Mouse (Mus musculus): ENCODE data around the gene Usf1. TPM values are rescaled to one million over a fixed set of nuclear protein-coding genes. Genes with fewer than 3 reads are reported as not detected.

The Usf1 gene
- polyA plus RNA-seq, 1 experiment from 2014 or later = 85.2 TPM

- Histone ChIP-seq H3K36me3 (ENCODE audit: control insufficient read depth, insufficient read depth, low read length) (no peaks in the 10 kb centered on the region), H3K9ac (replicated peaks; ENCODE audit: low read depth, low read length) (no peak overlapping the region), H3K27ac (ENCODE audit: low read length) (no peak overlapping the region), H3K4me3 (ENCODE audit: low read depth, low read length) (no peak overlapping the region), H3K9me3 (ENCODE audit: control insufficient read depth, low read depth, low read length) (no peaks in the 10 kb centered on the region), H3K27me3 (ENCODE audit: control insufficient read depth, insufficient read depth, low read length) (no peaks in the 10 kb centered on the region), H3K4me1 (ENCODE audit: control insufficient read depth, insufficient read depth, low read length) (no peaks in the 10 kb centered on the region), H3K4me2 (replicated peaks; ENCODE audit: low read depth, low read length) (no peak overlapping the region)
- WGBS = 66% methylated on average over 5 of the region's 5 CpGs
- ATAC-seq (ENCODE audit: insufficient number of reproducible peaks, insufficient read depth, low FRiP score, low read depth) = no peak
Observed at GRCm38 (mm10) chr1:171407263-171407662, 3.9 kb upstream of the Usf1 start.

GRCm38 (mm10) chr1:171410231-171410630 is 882 bp upstream of the Usf1 start:
- Histone ChIP-seq H3K4me1 (ENCODE audit: control insufficient read depth, insufficient read depth, low read length) (peaks cover 15% of the 10 kb centered on the region), H3K27ac (ENCODE audit: low read length) (no peak overlapping the region), H3K9ac (replicated peaks; ENCODE audit: low read depth, low read length) (no peak overlapping the region), H3K27me3 (ENCODE audit: control insufficient read depth, insufficient read depth, low read length) (no peaks in the 10 kb centered on the region), H3K4me2 (replicated peaks; ENCODE audit: low read depth, low read length) (no peak overlapping the region), H3K9me3 (ENCODE audit: control insufficient read depth, low read depth, low read length) (no peaks in the 10 kb centered on the region), H3K4me3 (ENCODE audit: low read depth, low read length) (no peak overlapping the region), H3K36me3 (ENCODE audit: control insufficient read depth, insufficient read depth, low read length) (peaks cover 6% of the 10 kb centered on the region; the same call in 1 of the 2 replicates)
- no peak for ATAC-seq (ENCODE audit: insufficient number of reproducible peaks, insufficient read depth, low FRiP score, low read depth)
- WGBS = 93% methylated on average over 1 of the region's 1 CpGs

GRCm38 (mm10) chr1:171411492-171411941 is 404 bp downstream of the Usf1 start:
- Histone ChIP-seq H3K36me3 (ENCODE audit: control insufficient read depth, insufficient read depth, low read length) (peaks cover 18% of the 10 kb centered on the region), H3K4me2 (replicated peaks; ENCODE audit: low read depth, low read length) (peak overlapping the region; percentile 49), H3K4me3 (ENCODE audit: low read depth, low read length) (peak overlapping the region; percentile 85), H3K27me3 (ENCODE audit: control insufficient read depth, insufficient read depth, low read length) (no peaks in the 10 kb centered on the region), H3K9me3 (ENCODE audit: control insufficient read depth, low read depth, low read length) (no peaks in the 10 kb centered on the region), H3K27ac (ENCODE audit: low read length) (peak overlapping the region; percentile 83), H3K4me1 (ENCODE audit: control insufficient read depth, insufficient read depth, low read length) (peaks cover 15% of the 10 kb centered on the region), H3K9ac (replicated peaks; ENCODE audit: low read depth, low read length) (peak overlapping the region; percentile 71)
- peak; percentile 77 for ATAC-seq (ENCODE audit: insufficient number of reproducible peaks, insufficient read depth, low FRiP score, low read depth)
- WGBS = under 1% methylated on average over 37 of the region's 39 CpGs

DNA sequence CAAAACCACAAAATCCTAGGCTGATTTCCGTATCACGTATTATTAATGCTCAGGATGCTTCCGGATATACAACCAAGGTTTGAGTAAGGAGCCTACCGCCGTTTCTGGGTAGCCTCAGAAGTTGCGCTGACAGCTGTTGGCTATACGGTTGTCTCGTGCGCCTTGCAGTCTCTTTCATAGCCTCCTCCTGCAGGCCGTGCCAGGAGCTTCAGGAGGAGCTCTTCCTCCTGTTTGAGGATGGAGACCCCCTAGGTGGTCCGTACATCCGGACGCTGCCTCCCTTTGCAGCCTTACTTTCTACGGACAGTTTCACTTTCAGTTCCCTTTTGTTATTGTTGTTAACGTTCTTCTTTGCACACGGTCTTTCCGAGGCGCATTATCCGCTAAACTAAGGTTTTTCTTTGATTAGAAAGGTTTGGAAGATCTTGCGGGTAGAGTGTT is 908 bp downstream of the Usf1 start:
- Histone ChIP-seq H3K4me1 (ENCODE audit: control insufficient read depth, insufficient read depth, low read length) (peaks cover 15% of the 10 kb centered on the region), H3K27me3 (ENCODE audit: control insufficient read depth, insufficient read depth, low read length) (no peaks in the 10 kb centered on the region), H3K36me3 (ENCODE audit: control insufficient read depth, insufficient read depth, low read length) (peaks cover 23% of the 10 kb centered on the region), H3K4me3 (ENCODE audit: low read depth, low read length) (peak overlapping the region; percentile 85), H3K9me3 (ENCODE audit: control insufficient read depth, low read depth, low read length) (no peaks in the 10 kb centered on the region), H3K4me2 (replicated peaks; ENCODE audit: low read depth, low read length) (peak overlapping the region; percentile 49), H3K9ac (replicated peaks; ENCODE audit: low read depth, low read length) (peak overlapping the region; percentile 71), H3K27ac (ENCODE audit: low read length) (peak overlapping the region; percentile 83)
- ATAC-seq (ENCODE audit: insufficient number of reproducible peaks, insufficient read depth, low FRiP score, low read depth) = peak; percentile 17; the same call in 1 of the 2 replicates
- WGBS = under 1% methylated on average over 20 of the region's 20 CpGs

- no peak for ATAC-seq (ENCODE audit: insufficient number of reproducible peaks, insufficient read depth, low FRiP score, low read depth)
- Histone ChIP-seq H3K27ac (ENCODE audit: low read length) (peak overlapping the region; percentile 83), H3K4me2 (replicated peaks; ENCODE audit: low read depth, low read length) (peak overlapping the region; percentile 49), H3K36me3 (ENCODE audit: control insufficient read depth, insufficient read depth, low read length) (peaks cover 27% of the 10 kb centered on the region), H3K9me3 (ENCODE audit: control insufficient read depth, low read depth, low read length) (no peaks in the 10 kb centered on the region), H3K4me3 (ENCODE audit: low read depth, low read length) (peak overlapping the region; percentile 85), H3K4me1 (ENCODE audit: control insufficient read depth, insufficient read depth, low read length) (peaks cover 15% of the 10 kb centered on the region), H3K9ac (replicated peaks; ENCODE audit: low read depth, low read length) (peak overlapping the region; percentile 71), H3K27me3 (ENCODE audit: control insufficient read depth, insufficient read depth, low read length) (no peaks in the 10 kb centered on the region)
- 46% methylated on average over 3 of the region's 3 CpGs for WGBS
Observed at GRCm38 (mm10) chr1:171412446-171412845, 1.3 kb downstream of the Usf1 start.

DNA sequence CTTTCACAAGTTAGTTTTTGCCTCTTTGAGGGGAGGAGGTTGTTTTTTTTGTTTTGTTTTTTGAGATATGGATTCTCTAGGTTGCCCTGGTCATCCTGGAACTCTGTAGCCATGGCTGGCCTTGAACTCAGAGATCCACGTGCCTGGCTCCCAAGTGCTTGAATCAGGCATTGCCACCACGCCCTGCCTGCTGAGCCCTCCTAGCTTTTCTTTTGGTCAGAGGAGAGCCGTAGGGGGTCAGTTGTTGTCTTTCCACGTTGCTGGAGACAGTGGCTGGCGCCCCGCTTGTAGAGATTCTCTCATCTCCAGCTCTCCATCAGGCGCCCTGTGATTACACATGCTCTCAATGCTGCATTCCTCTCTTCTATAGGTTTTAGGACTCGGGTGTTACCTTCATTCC is 2.5 kb downstream of the Usf1 start:
- peaks cover 34% of the 10 kb centered on the region for H3K36me3 ChIP-seq (ENCODE audit: control insufficient read depth, insufficient read depth, low read length)
- no peak overlapping the region for H3K27ac ChIP-seq (ENCODE audit: low read length)
- no peak for ATAC-seq (ENCODE audit: insufficient number of reproducible peaks, insufficient read depth, low FRiP score, low read depth)
- H3K9ac ChIP-seq (replicated peaks; ENCODE audit: low read depth, low read length) = no peak overlapping the region
- peaks cover 15% of the 10 kb centered on the region for H3K4me1 ChIP-seq (ENCODE audit: control insufficient read depth, insufficient read depth, low read length)
- H3K4me3 ChIP-seq (ENCODE audit: low read depth, low read length) = no peak overlapping the region
- H3K27me3 ChIP-seq (ENCODE audit: control insufficient read depth, insufficient read depth, low read length) = no peaks in the 10 kb centered on the region
- H3K4me2 ChIP-seq (replicated peaks; ENCODE audit: low read depth, low read length) = no peak overlapping the region
- H3K9me3 ChIP-seq (ENCODE audit: control insufficient read depth, low read depth, low read length) = no peaks in the 10 kb centered on the region
- 83% methylated on average over 8 of the region's 8 CpGs for WGBS

DNA sequence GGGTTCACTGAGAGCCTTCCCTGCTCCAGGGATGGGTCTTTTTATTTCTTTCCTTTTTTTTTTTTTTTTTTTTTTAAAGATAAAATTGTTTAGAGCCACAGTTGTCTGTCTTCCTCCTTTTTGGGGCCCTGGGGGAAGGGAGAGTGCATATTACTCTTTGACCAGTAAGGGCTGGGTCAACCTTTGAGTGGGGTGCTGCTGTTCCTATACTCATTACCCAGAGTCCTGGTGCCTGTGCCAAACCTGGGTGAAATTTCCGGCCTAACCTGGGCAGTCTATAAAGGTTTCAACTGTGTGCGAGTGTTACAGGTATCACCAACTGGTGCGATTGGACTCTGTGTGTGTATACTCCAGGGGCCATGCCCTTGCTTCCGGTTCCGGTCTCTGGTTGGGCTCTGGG is 7.5 kb downstream of the Usf1 start, which contains the start of gene Tstd1:
Gene Tstd1, plus strand, starts transcription at position 213 of the 400 bp plus-strand sequence.
- Histone ChIP-seq H3K4me3 (ENCODE audit: low read depth, low read length) (no peak within 1 kb of the TSS), H3K9me3 (ENCODE audit: control insufficient read depth, low read depth, low read length) (no peaks in the 10 kb centered on the region), H3K36me3 (ENCODE audit: control insufficient read depth, insufficient read depth, low read length) (peaks cover 47% of the 10 kb centered on the region), H3K9ac (replicated peaks; ENCODE audit: low read depth, low read length) (no peak within 1 kb of the TSS), H3K4me2 (replicated peaks; ENCODE audit: low read depth, low read length) (no peak within 1 kb of the TSS), H3K27ac (ENCODE audit: low read length) (peak within 1 kb of the TSS; percentile 61), H3K4me1 (ENCODE audit: control insufficient read depth, insufficient read depth, low read length) (0 out of 2 replicates have a peak, but pooled peaks cover 1% of the 10 kb centered on the region), H3K27me3 (ENCODE audit: control insufficient read depth, insufficient read depth, low read length) (no peaks in the 10 kb centered on the region)
- ATAC-seq (ENCODE audit: insufficient number of reproducible peaks, insufficient read depth, low FRiP score, low read depth) = no peak
- WGBS = 87% methylated on average over 5 of the region's 5 CpGs

DNA sequence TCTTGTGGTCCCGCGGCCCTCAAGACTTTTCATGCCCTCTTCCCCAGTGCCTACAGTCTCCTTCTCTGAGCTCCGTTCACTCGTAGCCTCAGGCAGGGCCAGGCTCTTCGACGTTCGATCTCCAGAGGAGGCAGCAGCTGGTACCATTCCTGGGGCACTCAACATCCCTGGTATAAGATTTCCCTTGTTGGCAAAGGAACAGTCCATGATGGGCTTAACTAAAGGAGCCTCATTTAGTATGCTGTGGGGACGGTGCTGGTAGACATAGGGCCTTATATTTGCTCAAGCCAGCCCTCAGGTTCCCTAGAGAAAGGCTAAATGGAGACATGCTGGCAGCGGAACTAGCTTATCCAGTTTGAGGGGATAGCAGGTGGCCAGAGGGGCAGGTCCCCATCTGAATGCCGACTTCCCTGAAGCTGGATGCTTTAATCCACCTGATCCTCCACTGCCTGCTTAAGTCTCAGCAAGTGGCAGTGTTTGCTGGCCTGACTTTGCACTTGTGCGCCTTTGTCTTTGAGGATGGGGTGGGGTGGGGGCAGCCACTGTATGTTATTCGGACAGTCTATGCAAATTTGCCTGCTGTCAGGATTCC is 8.3 kb downstream of the Usf1 start:
- Histone ChIP-seq H3K27me3 (ENCODE audit: control insufficient read depth, insufficient read depth, low read length) (no peaks in the 10 kb centered on the region), H3K36me3 (ENCODE audit: control insufficient read depth, insufficient read depth, low read length) (peaks cover 45% of the 10 kb centered on the region), H3K27ac (ENCODE audit: low read length) (peak overlapping the region; percentile 61), H3K4me3 (ENCODE audit: low read depth, low read length) (no peak overlapping the region), H3K4me2 (replicated peaks; ENCODE audit: low read depth, low read length) (no peak overlapping the region), H3K9ac (replicated peaks; ENCODE audit: low read depth, low read length) (no peak overlapping the region), H3K4me1 (ENCODE audit: control insufficient read depth, insufficient read depth, low read length) (no peaks in the 10 kb centered on the region), H3K9me3 (ENCODE audit: control insufficient read depth, low read depth, low read length) (no peaks in the 10 kb centered on the region)
- 63% methylated on average over 12 of the region's 12 CpGs for WGBS
- peak; percentile 42; the same call in 1 of the 2 replicates for ATAC-seq (ENCODE audit: insufficient number of reproducible peaks, insufficient read depth, low FRiP score, low read depth)

Data from stomach, embryonic 14.5 days (tissue).